Mouse (Mus musculus): ENCODE results near the gene Nlgn1.

DNA sequence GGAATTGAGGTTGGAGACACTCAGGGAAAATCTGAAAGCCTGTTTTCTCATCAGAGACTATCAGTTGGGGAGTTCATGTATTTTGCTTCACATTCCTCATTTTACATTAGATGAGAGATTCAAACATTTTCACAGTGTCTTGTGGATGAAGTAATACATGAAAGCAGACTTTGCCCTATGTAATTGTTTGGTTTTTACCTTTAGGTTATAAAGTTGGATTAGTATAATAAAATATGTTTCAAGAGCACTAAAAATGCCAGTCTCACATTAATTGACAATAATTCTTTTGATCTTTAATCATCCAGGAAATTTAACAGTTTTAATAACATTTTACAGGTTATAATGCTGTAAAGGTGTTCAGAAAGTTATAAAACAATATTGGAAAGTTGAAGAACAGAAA, 262.9 kb downstream of the Nlgn1 start:
- TF ChIP-seq CTCF (IDR thresholded peaks at IDR 0.05; ENCODE audit: insufficient read depth, low read length) (no peak), POLR2A (IDR thresholded peaks at IDR 0.05; ENCODE audit: borderline replicate concordance, extremely low read depth, low read depth, low read length) (no peak)
